Mouse (Mus musculus): ENCODE measurements around the gene Nelfcd. TPM values are rescaled to one million over a fixed set of nuclear protein-coding genes. Genes with fewer than 3 reads are reported as not detected.

Nelfcd gene
- polyA plus RNA-seq (2014; fragmentation: Nextera tagmentation; extraction: Ambion mirVana), result 195 and 200 TPM in 2 replicates

DNA sequence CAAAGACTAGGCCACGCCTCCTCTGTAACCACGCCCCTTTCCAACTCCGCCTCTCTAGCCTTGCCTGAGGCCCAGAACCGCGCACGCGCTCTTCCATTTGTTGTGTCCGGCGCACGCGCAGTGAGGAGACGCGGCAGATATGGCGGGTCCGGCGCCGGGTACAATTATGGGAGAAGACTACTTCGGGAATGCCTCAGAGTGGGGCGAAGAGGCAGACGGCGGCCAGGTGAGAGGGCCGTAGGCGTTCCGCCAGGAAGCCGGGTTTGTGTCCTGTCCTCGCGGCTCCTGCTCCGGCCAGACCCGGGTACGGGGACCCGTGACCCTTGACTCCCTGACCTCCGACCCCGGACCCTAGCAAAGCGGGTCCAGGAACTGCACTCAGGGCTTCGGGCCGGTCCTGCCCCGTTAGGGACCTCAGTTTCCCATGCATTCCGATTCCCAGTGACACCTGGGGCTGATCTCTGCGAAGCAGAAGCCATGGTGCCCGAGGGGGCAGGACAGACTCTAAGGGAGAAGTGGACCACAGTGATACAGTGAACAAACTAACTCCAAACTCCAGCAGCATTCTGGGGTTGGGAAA, at the start of gene Nelfcd:
Nelfcd (plus strand) TSS at position 74 of the 580 bp plus-strand sequence.
- no peak within 1 kb of the TSS for H3K27ac ChIP-seq (replicated peaks; ENCODE audit: low read depth, low read length)
- WGBS, result 1% methylated on average over 40 of the region's 40 CpGs
- ATAC-seq (ENCODE audit: insufficient number of reproducible peaks, low FRiP score, low TSS enrichment, low read depth), result peak; percentile 91
- 0 out of 2 replicates have a peak, but pooled peaks cover 2% of the 10 kb centered on the region for H3K36me3 ChIP-seq (ENCODE audit: control insufficient read depth, insufficient read depth, low read length)
- H3K4me3 ChIP-seq (ENCODE audit: low read depth, low read length), result peak within 1 kb of the TSS; percentile 92
- peak within 1 kb of the TSS; percentile 77 for H3K4me2 ChIP-seq (ENCODE audit: low read depth, severe bottlenecking)
- H3K9me3 ChIP-seq (ENCODE audit: control insufficient read depth, low read length), result no peaks in the 10 kb centered on the region
- peak within 1 kb of the TSS; percentile 93 for H3K9ac ChIP-seq (ENCODE audit: low read length)
- peak; percentile 99 for DNase-seq (ENCODE audit: low spot score)
- H3K27me3 ChIP-seq (ENCODE audit: control insufficient read depth, insufficient read depth, low read length), result no peaks in the 10 kb centered on the region
- H3K4me1 ChIP-seq (ENCODE audit: control insufficient read depth, insufficient read depth, low read length), result peaks cover 4% of the 10 kb centered on the region; the same call in 1 of the 2 replicates

DNA sequence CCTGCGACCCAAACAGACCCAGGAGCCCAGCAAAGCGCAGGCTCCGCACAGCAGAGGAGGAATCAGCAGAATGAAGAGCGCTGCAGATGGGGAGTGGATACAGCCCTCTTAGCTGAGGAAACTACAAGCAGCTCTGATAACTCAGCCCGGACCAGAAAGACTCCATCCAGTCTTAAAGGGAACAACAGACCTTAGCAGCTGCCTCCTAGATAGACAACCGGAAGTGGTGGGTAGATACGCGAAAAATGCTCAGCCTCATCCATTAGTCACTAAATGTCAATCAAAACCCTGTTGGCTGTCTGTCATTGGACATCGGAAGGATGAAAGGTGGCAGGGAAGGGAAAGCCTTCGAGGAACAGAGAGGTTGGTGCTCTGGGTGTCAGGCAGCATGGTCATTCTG, 49.0 kb upstream of the Nelfcd start:
- 82% methylated on average over 10 of the region's 10 CpGs for WGBS
- no peaks in the 10 kb centered on the region for H3K9me3 ChIP-seq (ENCODE audit: control insufficient read depth, low read length)
- no peak for ATAC-seq (ENCODE audit: insufficient number of reproducible peaks, low FRiP score, low TSS enrichment, low read depth)
- H3K36me3 ChIP-seq (ENCODE audit: control insufficient read depth, insufficient read depth, low read length), result no peaks in the 10 kb centered on the region
- H3K27ac ChIP-seq (replicated peaks; ENCODE audit: low read depth, low read length), result no peak overlapping the region
- H3K4me3 ChIP-seq (ENCODE audit: low read depth, low read length), result no peak overlapping the region
- no peaks in the 10 kb centered on the region for H3K27me3 ChIP-seq (ENCODE audit: control insufficient read depth, insufficient read depth, low read length)
- H3K4me1 ChIP-seq (ENCODE audit: control insufficient read depth, insufficient read depth, low read length), result no peaks in the 10 kb centered on the region
- no peak overlapping the region for H3K9ac ChIP-seq (ENCODE audit: low read length)
- H3K4me2 ChIP-seq (ENCODE audit: low read depth, severe bottlenecking), result no peak overlapping the region
- no peak for DNase-seq (ENCODE audit: low spot score)

DNA sequence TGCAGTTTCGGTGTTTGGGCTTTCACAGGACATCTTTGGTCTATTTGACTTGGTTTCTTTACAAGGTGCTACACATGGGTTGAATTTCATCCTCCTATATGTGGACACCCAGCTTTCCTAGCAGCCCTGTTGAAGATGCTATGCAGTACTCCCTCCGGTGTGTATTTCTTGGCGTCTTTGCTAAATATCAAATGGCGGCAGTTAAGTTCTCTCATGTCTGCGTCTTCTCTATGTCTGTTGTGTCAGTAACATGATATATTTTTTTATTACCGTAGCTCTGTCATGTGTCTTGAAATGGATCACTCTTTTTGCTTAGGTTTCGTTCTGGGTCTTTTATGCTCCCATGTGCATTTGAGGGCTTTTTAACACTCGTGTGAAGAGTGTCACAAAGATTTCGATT, 34.6 kb upstream of the Nelfcd start:
- Histone ChIP-seq H3K4me2 (ENCODE audit: low read depth, severe bottlenecking) (no peak overlapping the region), H3K9ac (ENCODE audit: low read length) (no peak overlapping the region), H3K9me3 (ENCODE audit: control insufficient read depth, low read length) (no peaks in the 10 kb centered on the region), H3K4me3 (ENCODE audit: low read depth, low read length) (no peak overlapping the region), H3K36me3 (ENCODE audit: control insufficient read depth, insufficient read depth, low read length) (no peaks in the 10 kb centered on the region), H3K27ac (replicated peaks; ENCODE audit: low read depth, low read length) (no peak overlapping the region), H3K4me1 (ENCODE audit: control insufficient read depth, insufficient read depth, low read length) (no peaks in the 10 kb centered on the region), H3K27me3 (ENCODE audit: control insufficient read depth, insufficient read depth, low read length) (no peaks in the 10 kb centered on the region)
- 85% methylated on average over 9 of the region's 9 CpGs for WGBS
- DNase-seq (ENCODE audit: low spot score) (no peak), ATAC-seq (ENCODE audit: insufficient number of reproducible peaks, low FRiP score, low TSS enrichment, low read depth) (no peak)

DNA sequence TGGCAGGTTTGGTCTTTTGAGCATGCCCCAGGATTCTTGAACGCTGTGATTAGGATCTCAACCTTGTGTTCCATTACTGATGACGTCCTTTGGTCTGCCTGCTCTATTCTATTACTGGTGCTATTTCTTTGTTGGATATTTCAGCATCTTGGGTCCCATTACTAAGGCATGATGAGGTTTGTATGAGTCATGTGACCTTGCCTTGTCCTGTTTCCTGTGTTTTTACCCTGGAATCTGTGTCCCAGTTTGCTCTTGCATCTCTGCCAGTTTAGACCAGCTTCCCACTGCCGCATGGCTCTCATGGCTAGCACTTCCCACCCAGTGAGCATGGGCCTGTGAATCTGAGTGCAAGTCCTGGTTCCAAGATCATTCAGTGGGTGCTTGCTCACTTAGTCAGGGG, 23.7 kb upstream of the Nelfcd start:
- Histone ChIP-seq H3K9ac (ENCODE audit: low read length) (no peak overlapping the region), H3K9me3 (ENCODE audit: control insufficient read depth, low read length) (no peaks in the 10 kb centered on the region), H3K4me1 (ENCODE audit: control insufficient read depth, insufficient read depth, low read length) (no peaks in the 10 kb centered on the region), H3K4me2 (ENCODE audit: low read depth, severe bottlenecking) (no peak overlapping the region), H3K4me3 (ENCODE audit: low read depth, low read length) (no peak overlapping the region), H3K27me3 (ENCODE audit: control insufficient read depth, insufficient read depth, low read length) (no peaks in the 10 kb centered on the region), H3K36me3 (ENCODE audit: control insufficient read depth, insufficient read depth, low read length) (no peaks in the 10 kb centered on the region), H3K27ac (replicated peaks; ENCODE audit: low read depth, low read length) (no peak overlapping the region)
- ATAC-seq (ENCODE audit: insufficient number of reproducible peaks, low FRiP score, low TSS enrichment, low read depth) (no peak), DNase-seq (ENCODE audit: low spot score) (no peak)
- WGBS, result 92% methylated on average over 3 of the region's 3 CpGs

DNA sequence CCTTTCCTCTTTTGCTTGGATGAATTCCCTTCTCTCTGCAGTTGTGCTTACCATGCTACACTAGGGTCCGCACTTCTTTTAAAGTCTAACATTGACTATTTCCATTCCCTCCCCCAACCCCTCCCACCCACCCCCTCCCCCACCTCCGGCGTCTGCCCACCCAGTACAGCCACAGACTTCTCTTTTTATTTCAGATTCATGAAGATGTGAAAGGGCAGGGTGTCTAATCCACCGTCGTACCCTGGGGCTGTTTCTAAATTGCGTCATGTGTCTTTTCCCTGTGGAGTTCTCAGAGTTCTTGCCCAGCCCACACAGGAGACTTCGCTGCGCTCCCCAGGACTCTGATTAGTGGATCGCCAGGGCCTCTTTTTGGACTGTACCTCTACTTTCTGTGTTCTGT, 23.1 kb upstream of the Nelfcd start:
- H3K4me1 ChIP-seq (ENCODE audit: control insufficient read depth, insufficient read depth, low read length), result no peaks in the 10 kb centered on the region
- DNase-seq (ENCODE audit: low spot score), result no peak
- H3K9ac ChIP-seq (ENCODE audit: low read length), result no peak overlapping the region
- H3K4me2 ChIP-seq (ENCODE audit: low read depth, severe bottlenecking), result no peak overlapping the region
- H3K36me3 ChIP-seq (ENCODE audit: control insufficient read depth, insufficient read depth, low read length), result no peaks in the 10 kb centered on the region
- no peak overlapping the region for H3K4me3 ChIP-seq (ENCODE audit: low read depth, low read length)
- 74% methylated on average over 9 of the region's 9 CpGs for WGBS
- H3K9me3 ChIP-seq (ENCODE audit: control insufficient read depth, low read length), result no peaks in the 10 kb centered on the region
- H3K27me3 ChIP-seq (ENCODE audit: control insufficient read depth, insufficient read depth, low read length), result no peaks in the 10 kb centered on the region
- no peak overlapping the region for H3K27ac ChIP-seq (replicated peaks; ENCODE audit: low read depth, low read length)
- no peak for ATAC-seq (ENCODE audit: insufficient number of reproducible peaks, low FRiP score, low TSS enrichment, low read depth)

DNA sequence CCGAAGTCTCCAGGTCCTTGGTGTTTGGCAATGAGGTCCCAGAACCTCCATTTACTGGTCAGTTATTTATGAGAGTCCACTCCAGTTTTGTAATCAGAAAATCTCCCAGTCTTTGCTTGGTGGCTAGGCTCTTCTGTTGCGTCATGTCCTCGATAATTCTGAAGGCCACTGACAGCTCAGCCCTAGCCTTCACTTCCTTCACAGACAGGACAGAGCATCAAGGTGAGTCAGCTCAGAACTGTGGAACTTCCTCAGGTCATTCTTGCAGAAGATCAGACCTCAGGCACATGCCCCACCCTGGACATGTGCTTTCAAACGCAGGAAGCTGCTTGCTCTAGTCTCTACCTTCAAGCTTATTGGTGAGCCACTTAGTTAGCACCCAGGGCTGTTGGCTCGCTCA, 22.2 kb upstream of the Nelfcd start:
- no peaks in the 10 kb centered on the region for H3K36me3 ChIP-seq (ENCODE audit: control insufficient read depth, insufficient read depth, low read length)
- DNase-seq (ENCODE audit: low spot score), result no peak
- no peak overlapping the region for H3K4me2 ChIP-seq (ENCODE audit: low read depth, severe bottlenecking)
- H3K4me3 ChIP-seq (ENCODE audit: low read depth, low read length), result no peak overlapping the region
- H3K27me3 ChIP-seq (ENCODE audit: control insufficient read depth, insufficient read depth, low read length), result no peaks in the 10 kb centered on the region
- H3K9ac ChIP-seq (ENCODE audit: low read length), result no peak overlapping the region
- ATAC-seq (ENCODE audit: insufficient number of reproducible peaks, low FRiP score, low TSS enrichment, low read depth), result no peak
- H3K27ac ChIP-seq (replicated peaks; ENCODE audit: low read depth, low read length), result no peak overlapping the region
- WGBS, result 85% methylated on average over 5 of the region's 5 CpGs
- no peaks in the 10 kb centered on the region for H3K9me3 ChIP-seq (ENCODE audit: control insufficient read depth, low read length)
- H3K4me1 ChIP-seq (ENCODE audit: control insufficient read depth, insufficient read depth, low read length), result no peaks in the 10 kb centered on the region

- Histone ChIP-seq H3K4me1 (ENCODE audit: control insufficient read depth, insufficient read depth, low read length) (no peaks in the 10 kb centered on the region), H3K36me3 (ENCODE audit: control insufficient read depth, insufficient read depth, low read length) (no peaks in the 10 kb centered on the region), H3K9ac (ENCODE audit: low read length) (no peak overlapping the region), H3K4me3 (ENCODE audit: low read depth, low read length) (no peak overlapping the region), H3K27ac (replicated peaks; ENCODE audit: low read depth, low read length) (no peak overlapping the region), H3K4me2 (ENCODE audit: low read depth, severe bottlenecking) (no peak overlapping the region), H3K27me3 (ENCODE audit: control insufficient read depth, insufficient read depth, low read length) (no peaks in the 10 kb centered on the region), H3K9me3 (ENCODE audit: control insufficient read depth, low read length) (no peaks in the 10 kb centered on the region)
- WGBS, result 83% methylated on average over 10 of the region's 10 CpGs
- DNase-seq (ENCODE audit: low spot score) (no peak), ATAC-seq (ENCODE audit: insufficient number of reproducible peaks, low FRiP score, low TSS enrichment, low read depth) (no peak)
These were observed 19.0 kb upstream of the Nelfcd start for GRCm38 (mm10) chr2:174396643-174397042.

DNA sequence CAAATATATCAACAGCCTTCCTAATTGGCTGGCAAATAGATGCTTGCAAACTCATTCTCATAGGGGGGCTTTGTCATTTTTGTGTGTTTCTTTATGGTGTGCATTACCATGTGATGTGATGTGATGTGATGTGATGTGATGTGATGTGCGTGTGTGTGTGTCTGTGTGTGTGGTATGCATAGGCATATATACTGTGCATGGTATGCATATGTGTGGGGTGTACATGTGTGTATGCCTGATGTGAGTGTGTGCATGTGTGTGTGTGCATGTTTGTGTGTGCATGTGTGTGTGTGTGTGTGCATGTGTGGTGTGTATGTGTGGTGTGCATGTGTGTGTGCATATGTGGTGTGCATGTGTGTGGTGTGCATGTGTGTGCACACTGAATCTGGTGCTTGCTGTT, 18.5 kb upstream of the Nelfcd start:
- Histone ChIP-seq H3K4me1 (ENCODE audit: control insufficient read depth, insufficient read depth, low read length) (no peaks in the 10 kb centered on the region), H3K27ac (replicated peaks; ENCODE audit: low read depth, low read length) (no peak overlapping the region), H3K27me3 (ENCODE audit: control insufficient read depth, insufficient read depth, low read length) (no peaks in the 10 kb centered on the region), H3K36me3 (ENCODE audit: control insufficient read depth, insufficient read depth, low read length) (no peaks in the 10 kb centered on the region), H3K4me3 (ENCODE audit: low read depth, low read length) (no peak overlapping the region), H3K9me3 (ENCODE audit: control insufficient read depth, low read length) (no peaks in the 10 kb centered on the region), H3K4me2 (ENCODE audit: low read depth, severe bottlenecking) (no peak overlapping the region), H3K9ac (ENCODE audit: low read length) (no peak overlapping the region)
- DNase-seq (ENCODE audit: low spot score) (no peak), ATAC-seq (ENCODE audit: insufficient number of reproducible peaks, low FRiP score, low TSS enrichment, low read depth) (no peak)
- 100% methylated on average over 1 of the region's 1 CpGs for WGBS

DNA sequence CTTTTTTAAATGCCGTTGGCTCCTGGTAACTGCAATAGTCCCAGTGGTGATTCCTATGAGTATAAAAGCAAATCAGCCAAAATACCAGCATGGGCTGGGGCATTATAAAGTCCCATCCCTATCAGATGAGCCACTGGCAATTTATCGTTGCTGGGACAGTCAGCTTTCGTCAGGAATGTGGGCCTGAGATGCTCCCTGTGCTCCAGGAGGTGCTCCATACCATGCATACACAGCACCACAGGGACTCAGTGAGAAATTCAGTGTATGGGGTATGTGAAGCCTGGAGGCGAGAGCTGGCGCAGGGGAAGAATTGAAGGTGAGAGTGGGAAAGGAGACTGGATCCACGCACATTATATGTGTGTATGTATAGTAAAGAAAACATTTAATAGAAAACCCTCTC, 17.7 kb upstream of the Nelfcd start:
- WGBS, result 93% methylated on average over 6 of the region's 6 CpGs
- H3K4me1 ChIP-seq (ENCODE audit: control insufficient read depth, insufficient read depth, low read length), result no peaks in the 10 kb centered on the region
- no peaks in the 10 kb centered on the region for H3K27me3 ChIP-seq (ENCODE audit: control insufficient read depth, insufficient read depth, low read length)
- DNase-seq (ENCODE audit: low spot score), result no peak
- no peak overlapping the region for H3K9ac ChIP-seq (ENCODE audit: low read length)
- no peaks in the 10 kb centered on the region for H3K9me3 ChIP-seq (ENCODE audit: control insufficient read depth, low read length)
- no peak overlapping the region for H3K4me2 ChIP-seq (ENCODE audit: low read depth, severe bottlenecking)
- no peak overlapping the region for H3K4me3 ChIP-seq (ENCODE audit: low read depth, low read length)
- H3K27ac ChIP-seq (replicated peaks; ENCODE audit: low read depth, low read length), result no peak overlapping the region
- H3K36me3 ChIP-seq (ENCODE audit: control insufficient read depth, insufficient read depth, low read length), result no peaks in the 10 kb centered on the region
- no peak for ATAC-seq (ENCODE audit: insufficient number of reproducible peaks, low FRiP score, low TSS enrichment, low read depth)
